Mouse (Mus musculus): Measurements from ENCODE around the gene Mbd3. TPM values are rescaled to one million over a fixed set of nuclear protein-coding genes. Genes with fewer than 3 reads are reported as not detected.

The Mbd3 gene
- total RNA-seq, 2 experiments from 2014 or later = 139 to 140 TPM

GRCm38 (mm10) chr10:80398174-80398535 is 1.2 kb downstream of the Mbd3 start:
- DNase-seq (ENCODE audit: low spot score in 2 of 2) = no peak

DNA sequence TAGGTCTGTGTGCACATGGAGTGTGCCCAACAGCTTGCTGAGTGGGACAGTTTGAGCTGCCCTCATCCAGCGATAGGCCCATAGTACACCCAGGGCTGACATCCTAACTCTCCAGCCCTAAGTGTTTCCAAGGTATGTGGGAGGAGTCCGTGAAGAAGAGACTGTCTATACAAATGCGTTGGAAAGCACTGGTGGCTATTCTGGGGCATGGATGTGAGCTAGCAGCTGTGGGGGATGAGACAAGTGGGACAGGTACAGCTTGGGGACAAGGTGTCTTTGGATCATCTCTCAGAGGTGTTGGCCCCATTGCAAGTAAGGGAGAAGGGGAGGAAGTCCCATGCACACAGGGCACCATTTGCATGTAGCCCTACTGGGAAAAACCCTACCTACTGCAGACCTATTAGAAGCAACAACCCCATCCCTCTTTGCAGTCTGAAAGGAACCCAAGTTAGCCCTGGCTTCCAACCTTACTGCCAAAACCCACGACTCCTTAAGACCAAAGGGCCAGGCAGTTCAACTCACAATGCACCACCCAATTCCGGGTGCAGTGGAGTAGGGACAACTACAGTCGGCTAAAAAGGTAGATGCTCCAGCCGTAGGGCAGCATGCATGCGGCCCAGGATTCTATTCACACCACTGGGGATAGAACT is 1.7 kb downstream of the Mbd3 start:
- DNase-seq (ENCODE audit: low spot score in 2 of 2) = no peak

DNA sequence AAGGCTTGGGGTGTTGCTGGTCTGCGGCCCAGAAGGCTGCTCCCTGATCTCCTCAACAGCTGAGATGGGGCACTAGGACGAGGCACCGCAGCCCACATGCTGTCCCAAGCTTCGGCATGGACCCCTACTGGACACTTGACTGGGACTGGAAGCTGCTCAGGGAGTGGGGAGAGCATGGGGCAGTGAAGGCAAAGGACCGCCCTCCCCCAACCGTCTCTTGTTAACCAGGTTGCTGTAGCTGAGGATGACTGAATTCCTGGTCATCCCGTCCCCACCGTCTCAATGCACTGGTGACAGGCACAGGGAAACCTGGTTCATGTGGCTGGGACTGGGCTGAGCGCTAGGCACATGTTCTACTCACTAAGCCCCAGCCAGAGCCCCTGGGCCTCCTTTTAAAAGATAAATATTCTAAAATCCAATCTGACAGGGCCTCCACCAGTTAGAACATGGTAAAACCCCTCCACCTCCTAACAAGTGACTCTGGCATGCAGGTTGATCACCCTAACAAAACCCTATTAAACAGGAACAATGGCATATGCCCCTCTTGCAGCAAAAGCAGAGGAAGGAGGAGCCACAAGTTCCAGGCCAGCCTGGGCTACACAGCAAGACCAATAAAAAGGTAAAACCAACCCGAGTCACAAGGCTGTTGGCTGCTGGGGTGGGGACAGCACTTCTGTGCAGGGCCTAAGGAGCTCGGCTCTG is 2.4 kb downstream of the Mbd3 start:
- no peak for DNase-seq (ENCODE audit: low spot score in 2 of 2)

- no peak for DNase-seq (ENCODE audit: low spot score in 2 of 2)
Observed at GRCm38 (mm10) chr10:80395025-80395627, 4.2 kb downstream of the Mbd3 start.

DNA sequence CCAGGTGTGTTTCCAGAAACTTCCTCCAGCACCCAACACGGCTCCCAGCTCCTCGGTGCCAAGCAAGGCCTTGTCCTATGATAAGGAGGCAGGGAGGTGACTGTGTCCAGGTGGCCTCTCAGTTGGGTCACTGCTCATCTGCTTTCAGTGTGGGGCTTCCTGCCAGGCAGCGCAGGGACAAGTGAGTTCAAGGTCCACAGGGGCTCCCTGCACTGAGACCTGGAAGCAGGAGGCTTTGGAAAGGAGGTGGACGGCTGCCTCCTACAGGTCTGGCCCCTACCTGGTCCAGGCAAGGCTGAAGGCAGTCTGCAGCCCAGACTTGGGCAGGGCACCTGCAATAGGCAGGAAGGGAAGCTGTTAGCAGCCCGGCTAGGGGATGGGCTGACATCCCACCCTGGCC is 6.7 kb downstream of the Mbd3 start:
- DNase-seq (ENCODE audit: low spot score in 2 of 2) = no peak

- no peak for DNase-seq (ENCODE audit: low spot score in 2 of 2)
Observed at GRCm38 (mm10) chr10:80390697-80391096, 8.7 kb downstream of the Mbd3 start.

- DNase-seq (ENCODE audit: low spot score in 2 of 2) = no peak
Observed at GRCm38 (mm10) chr10:80389185-80389708, 10.1 kb downstream of the Mbd3 start.

- no peak for DNase-seq (ENCODE audit: low spot score in 2 of 2)
Observed at GRCm38 (mm10) chr10:80388731-80389130, 10.6 kb downstream of the Mbd3 start.

- peak; percentile 88 to 90 for DNase-seq (ENCODE audit: low spot score in 2 of 2)
Observed at GRCm38 (mm10) chr10:80387522-80387959, 11.8 kb downstream of the Mbd3 start, which contains the start of gene Mex3d. Gene Mex3d, minus strand, starts transcription at chr10:80387659.

- DNase-seq (ENCODE audit: low spot score in 2 of 2) = peak in 1 of 2 experiments; percentile 50
Observed at GRCm38 (mm10) chr10:80386735-80387471, 12.4 kb downstream of the Mbd3 start.

DNA sequence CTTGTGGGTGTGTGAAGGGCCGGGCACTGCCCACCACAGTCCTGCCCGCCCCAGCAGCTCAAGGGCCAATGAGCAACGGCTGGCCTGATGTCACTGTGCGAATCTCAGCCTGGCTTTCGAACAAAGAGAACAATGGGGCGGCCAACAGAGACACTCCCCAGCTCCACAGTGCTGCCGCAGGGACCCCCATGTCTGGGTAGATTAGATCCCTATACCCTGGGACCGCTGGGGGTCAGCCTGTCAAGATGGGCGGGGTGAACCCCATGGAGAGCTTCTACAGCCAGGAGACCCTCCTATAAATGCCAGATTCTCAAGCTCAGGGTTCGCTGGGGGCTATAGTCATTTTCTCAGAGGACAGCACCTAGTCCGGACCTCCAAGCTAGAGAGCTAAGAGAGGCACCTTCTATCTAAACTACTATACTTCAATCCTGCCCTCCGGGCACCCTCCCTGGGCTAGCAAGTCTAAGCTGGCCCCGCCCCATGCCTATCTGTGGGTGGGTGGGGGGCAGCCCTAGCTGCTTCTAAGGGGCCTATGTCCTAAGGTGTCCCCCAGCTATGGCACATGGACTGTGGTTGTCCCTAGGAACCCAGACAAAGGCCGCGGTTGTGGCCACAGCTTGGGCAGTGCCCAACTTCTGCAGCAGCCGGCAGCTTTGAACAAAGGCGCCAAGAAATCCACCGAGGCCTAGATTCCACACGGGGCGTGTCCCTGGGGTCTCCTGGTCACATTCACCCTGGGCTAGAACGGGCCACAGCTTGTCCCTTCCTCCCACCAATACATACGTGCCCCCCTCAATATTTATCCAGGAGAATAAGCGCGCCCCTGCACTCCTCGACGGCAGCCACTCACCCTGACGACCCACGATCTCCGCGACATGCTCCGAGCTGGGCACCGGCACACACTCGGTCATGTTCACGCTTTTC is 13.3 kb downstream of the Mbd3 start:
- DNase-seq (ENCODE audit: low spot score in 2 of 2) = no peak

DNA sequence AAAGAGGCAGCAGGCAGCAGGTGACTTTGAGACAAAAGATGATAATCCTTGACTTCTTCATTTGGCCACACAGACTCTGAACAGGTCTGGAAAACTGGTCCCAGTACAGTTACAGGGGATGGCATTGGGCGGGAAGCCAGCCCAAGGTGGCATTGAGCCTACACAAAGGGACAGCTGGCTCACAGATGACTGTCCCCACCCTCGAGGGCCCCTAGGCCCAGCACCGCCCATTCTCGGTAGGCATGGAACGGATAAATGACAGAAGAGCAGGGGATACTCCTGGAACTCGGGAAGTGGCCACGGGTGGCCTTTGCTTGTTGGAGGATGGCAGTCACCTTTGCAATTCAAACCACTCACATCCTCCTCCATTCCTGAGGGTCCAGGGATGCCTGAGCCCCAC is 14.0 kb downstream of the Mbd3 start:
- DNase-seq (ENCODE audit: low spot score in 2 of 2) = no peak

DNA sequence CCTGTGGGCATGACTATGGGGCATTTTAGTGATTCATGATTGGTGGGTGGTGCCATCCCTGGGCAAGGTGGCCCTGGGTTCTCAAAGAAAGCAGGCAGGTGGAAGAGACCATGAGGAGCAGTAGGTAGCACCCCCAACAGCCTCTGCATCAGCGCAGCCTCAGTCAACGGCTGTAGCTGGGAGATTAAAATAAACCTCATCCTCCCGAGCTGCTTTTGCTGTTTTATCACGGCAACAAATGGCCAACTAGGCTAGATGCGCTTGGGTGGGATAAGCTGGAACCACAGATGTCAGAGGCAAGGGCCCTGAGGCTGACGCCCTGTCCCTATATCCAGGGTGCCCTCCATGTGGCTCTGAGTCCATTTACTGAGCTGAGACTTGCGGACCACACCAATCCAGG is 14.6 kb downstream of the Mbd3 start:
- DNase-seq (ENCODE audit: low spot score in 2 of 2) = no peak

GRCm38 (mm10) chr10:80384115-80384639 is 15.2 kb downstream of the Mbd3 start:
- no peak for DNase-seq (ENCODE audit: low spot score in 2 of 2)

DNA sequence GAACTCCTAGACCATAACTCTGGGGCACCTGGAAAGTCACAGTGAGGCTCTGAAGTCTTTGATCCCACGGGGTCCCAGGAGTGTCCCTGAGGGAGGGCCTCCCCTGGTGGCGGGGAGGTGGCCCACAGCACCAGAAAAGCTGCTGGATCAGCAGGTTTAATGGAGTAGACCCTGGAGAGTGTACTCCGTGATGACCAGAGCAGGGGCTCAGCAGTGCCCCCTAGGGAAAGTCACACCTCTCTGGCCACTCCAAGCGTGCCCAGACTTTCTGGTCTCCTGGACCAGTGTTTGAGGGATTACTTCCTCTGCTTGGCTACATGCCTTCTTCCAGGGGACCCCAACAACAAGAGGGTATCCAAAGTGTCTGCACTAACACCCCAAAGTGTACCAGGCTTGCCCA is 15.9 kb downstream of the Mbd3 start:
- DNase-seq (ENCODE audit: low spot score in 2 of 2) = no peak

DNA sequence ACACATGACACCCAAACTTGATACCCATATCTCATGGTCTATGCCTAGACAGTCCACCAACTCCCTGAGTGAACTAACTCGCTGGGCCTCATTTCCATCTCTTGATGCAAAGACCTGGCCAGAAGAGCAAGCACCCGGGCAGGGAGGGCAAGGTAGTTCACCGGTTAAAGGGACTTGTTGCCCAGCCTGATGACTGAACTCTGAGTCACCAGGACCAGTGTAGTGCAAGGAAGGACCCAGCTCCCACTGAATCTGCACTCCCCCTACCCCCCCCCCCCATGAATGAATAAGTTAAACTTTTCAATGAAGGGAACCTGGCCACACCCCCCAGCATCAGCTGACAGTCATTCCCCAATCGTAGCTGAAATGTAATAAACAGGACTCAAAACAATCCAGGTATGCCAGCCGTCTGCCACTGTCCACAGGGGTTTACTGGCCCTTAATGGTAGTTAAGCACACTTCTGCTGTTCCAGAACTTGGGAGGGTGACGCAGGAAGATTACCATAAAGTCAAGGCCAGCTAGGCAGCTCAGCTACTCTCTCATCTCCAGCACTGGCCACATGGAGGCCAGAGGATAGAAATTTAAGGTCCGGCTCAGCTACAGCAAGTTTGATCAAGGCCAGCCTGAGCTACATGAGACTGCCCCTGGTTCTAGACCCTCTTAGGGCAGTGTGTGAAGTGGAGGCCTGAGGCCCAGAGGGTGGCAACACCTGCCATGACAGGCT is 16.5 kb downstream of the Mbd3 start:
- no peak for DNase-seq (ENCODE audit: low spot score in 2 of 2)

DNA sequence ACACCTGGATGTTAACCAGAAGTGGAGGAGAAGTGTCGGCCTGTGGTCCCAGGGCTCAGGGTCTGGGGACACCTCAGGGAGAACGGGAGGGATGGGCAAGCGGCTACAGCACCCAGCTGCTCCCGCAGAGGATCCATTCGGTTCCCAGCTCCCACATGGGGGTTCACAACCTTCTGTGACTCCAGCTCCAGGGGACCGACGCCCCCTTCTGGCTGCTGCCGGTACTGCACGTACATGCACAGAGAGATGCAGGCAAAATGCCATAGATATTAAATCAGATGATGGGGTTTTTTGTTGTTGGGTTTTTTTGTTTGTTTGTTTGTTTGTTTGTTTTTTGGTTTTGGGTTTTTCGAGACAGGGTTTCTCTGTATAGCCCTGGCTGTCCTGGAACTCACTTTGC is 21.6 kb downstream of the Mbd3 start:
- DNase-seq (ENCODE audit: low spot score in 2 of 2) = no peak

- DNase-seq (ENCODE audit: low spot score in 2 of 2) = peak; percentile 90 to 93
Observed at GRCm38 (mm10) chr10:80376160-80376559, 23.2 kb downstream of the Mbd3 start.

DNA sequence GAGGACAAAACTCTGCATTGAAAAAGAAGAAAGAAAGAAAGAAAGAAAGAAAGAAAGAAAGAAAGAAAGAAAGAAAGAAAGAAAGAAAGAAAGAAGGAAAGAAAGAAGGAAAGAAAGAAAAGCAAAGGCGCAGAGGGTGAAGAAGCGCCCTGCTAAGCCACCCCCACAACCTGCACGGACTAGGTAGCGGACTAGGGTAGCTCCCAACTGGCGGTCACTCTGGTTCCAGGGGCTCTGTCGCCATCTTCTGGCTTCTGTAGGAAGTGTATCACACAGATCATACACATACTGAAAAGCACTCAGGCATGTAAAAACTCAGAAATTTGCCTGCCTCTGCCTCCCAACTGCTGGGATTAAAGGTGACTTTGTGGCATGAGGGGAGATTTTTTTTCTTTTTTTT is 25.3 kb downstream of the Mbd3 start:
- DNase-seq (ENCODE audit: low spot score in 2 of 2) = peak in 1 of 2 experiments; percentile 68
